Mouse (Mus musculus) liver, adult 2 months (tissue): ENCODE measurements around the gene Cd44.

Experiments used
- CTCF ChIP-seq: fragments of 200-500 bp; IDR thresholded peaks from 2 replicates; pipeline ENCODE4 v1.5.1; 2011; ENCODE audit warnings: low read depth, low read length, control low read depth
- POLR2A ChIP-seq: fragments of 200-500 bp; IDR thresholded peaks from 2 replicates; pipeline ENCODE4 v1.6.1; 2011; ENCODE audit warnings: low read length, control low read depth; ENCODE audit not compliant: insufficient read depth; ENCODE audit errors: extremely low read depth

- TF ChIP-seq POLR2A (no peak), CTCF (no peak)
These were observed 115.8 kb downstream of the Cd44 start for GRCm38 (mm10) chr2:102785696-102786095.
